Mouse (Mus musculus) forebrain, embryonic 16.5 days (tissue): ENCODE results near the gene Sugt1. TPM values are rescaled to one million over a fixed set of nuclear protein-coding genes. Genes with fewer than 3 reads are reported as not detected.

Experiments
- ATAC-seq: fragments of 200-750 bp; cut with Nextera tagmentation; 2 replicates; pipeline ENCODE4 v1.8.0; 2017; ENCODE audit warnings: mild to moderate bottlenecking, moderate library complexity
- H3K27ac ChIP-seq: fragments of 300-500 bp; sonication (generic); 2 replicates; pipeline ENCODE4 v1.5.1; 2014; ENCODE audit warnings: low read length, control low read depth
- H3K27me3 ChIP-seq: fragments of 300-500 bp; sonication (generic); replicated peaks from 2 replicates; pipeline ENCODE4 v1.6.1; 2014; ENCODE audit warnings: low read length; ENCODE audit not compliant: control insufficient read depth, insufficient read depth
- H3K36me3 ChIP-seq: fragments of 300-500 bp; sonication (generic); 2 replicates; pipeline ENCODE4 v1.6.1; 2014; ENCODE audit not compliant: control insufficient read depth, insufficient read depth
- H3K4me1 ChIP-seq: fragments of 300-500 bp; sonication (generic); replicated peaks from 2 replicates; pipeline ENCODE4 v1.6.1; 2014; ENCODE audit warnings: low read length; ENCODE audit not compliant: control insufficient read depth, insufficient read depth
- H3K4me2 ChIP-seq: fragments of 300-500 bp; sonication (generic); 2 replicates; pipeline ENCODE4 v1.6.1; 2014; ENCODE audit warnings: mild to moderate bottlenecking, low read length, control low read depth
- H3K4me3 ChIP-seq: fragments of 300-500 bp; sonication (generic); replicated peaks from 2 replicates; pipeline ENCODE4 v1.5.1; 2014; ENCODE audit warnings: mild to moderate bottlenecking, low read length, control low read depth
- H3K9ac ChIP-seq: fragments of 300-500 bp; sonication (generic); replicated peaks from 2 replicates; pipeline ENCODE4 v1.6.1; 2014; ENCODE audit warnings: low read depth, low read length, control low read depth
- H3K9me3 ChIP-seq: fragments of 300-500 bp; sonication (generic); 2 replicates; pipeline ENCODE4 v1.6.1; 2016; ENCODE audit warnings: low read length; ENCODE audit not compliant: control insufficient read depth
- WGBS: fragments of 180-500 bp; shearing (Covaris S2); extraction: QIAGEN DNeasy Blood & Tissue Kit; methylation state at CpG from one replicate; pipeline ENCODE4 v1.1.7; 2014; 5-methylcytosine and 5-hydroxymethylcytosine counted together
- polyA plus RNA-seq: library from polyadenylated mRNA; unstranded; fragments of >200 nt; fragmentation: Nextera tagmentation; extraction: Ambion mirVana; gene quantifications from 2 replicates; pipeline ENCODE4 v1.2.1, GENCODE M21; 2015

Sugt1 gene
- polyA plus RNA-seq, 1 experiment from 2014 or later, result 112 TPM

DNA sequence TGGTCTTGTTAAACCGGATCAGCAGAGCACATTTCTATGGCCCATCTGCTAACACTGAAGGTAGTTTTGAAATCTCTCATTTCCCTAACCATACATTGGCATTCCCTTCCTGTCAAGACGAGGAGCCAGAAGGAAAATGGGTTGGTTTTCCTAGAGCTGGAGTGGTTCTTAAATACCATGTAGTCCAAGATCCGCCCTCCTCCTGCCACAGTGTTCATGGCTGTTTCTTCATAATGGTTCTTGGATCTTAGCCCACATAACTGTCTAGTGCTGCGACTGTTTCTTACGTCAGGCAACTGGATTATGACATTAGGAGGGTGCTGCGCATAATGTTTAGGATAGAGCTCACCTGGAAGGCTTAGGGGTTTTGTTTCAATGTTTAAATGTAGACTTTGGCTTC lies 44.8 kb downstream of the Sugt1 start:
- H3K4me3 ChIP-seq, result no peak overlapping the region
- no peaks in the 10 kb centered on the region for H3K9me3 ChIP-seq
- no peaks in the 10 kb centered on the region for H3K27me3 ChIP-seq
- H3K27ac ChIP-seq, result no peak overlapping the region
- H3K9ac ChIP-seq, result no peak overlapping the region
- WGBS, result 79% methylated on average over 6 of the region's 6 CpGs
- H3K36me3 ChIP-seq, result peaks cover 6% of the 10 kb centered on the region; the same call in 1 of the 2 replicates
- ATAC-seq, result no peak
- no peaks in the 10 kb centered on the region for H3K4me1 ChIP-seq
- no peak overlapping the region for H3K4me2 ChIP-seq

DNA sequence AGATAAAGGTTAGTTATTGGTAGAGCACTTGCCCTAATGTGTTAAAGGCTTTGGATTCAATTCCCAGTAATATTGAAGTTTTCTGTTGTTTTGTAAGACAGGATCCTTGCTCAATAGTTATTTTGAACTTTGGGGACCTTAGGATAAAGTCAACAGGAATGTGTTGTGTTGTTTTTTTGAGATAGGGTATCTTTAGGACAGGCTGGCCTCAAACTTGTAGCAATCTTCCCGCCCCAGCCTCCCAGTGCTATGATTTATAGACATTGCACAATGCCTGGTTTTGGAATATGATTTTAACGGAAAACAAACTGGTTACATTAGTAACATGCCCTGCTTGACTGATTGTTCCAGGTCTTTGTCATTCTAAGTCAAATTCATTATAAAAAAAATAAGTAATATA lies 45.7 kb downstream of the Sugt1 start:
- H3K36me3 ChIP-seq, result peaks cover 2% of the 10 kb centered on the region; the same call in 1 of the 2 replicates
- no peak overlapping the region for H3K4me2 ChIP-seq
- no peak overlapping the region for H3K4me3 ChIP-seq
- H3K9me3 ChIP-seq, result no peaks in the 10 kb centered on the region
- H3K27ac ChIP-seq, result no peak overlapping the region
- H3K4me1 ChIP-seq, result no peaks in the 10 kb centered on the region
- no peak overlapping the region for H3K9ac ChIP-seq
- ATAC-seq, result no peak
- no peaks in the 10 kb centered on the region for H3K27me3 ChIP-seq
- 95% methylated on average over 2 of the region's 2 CpGs for WGBS

DNA sequence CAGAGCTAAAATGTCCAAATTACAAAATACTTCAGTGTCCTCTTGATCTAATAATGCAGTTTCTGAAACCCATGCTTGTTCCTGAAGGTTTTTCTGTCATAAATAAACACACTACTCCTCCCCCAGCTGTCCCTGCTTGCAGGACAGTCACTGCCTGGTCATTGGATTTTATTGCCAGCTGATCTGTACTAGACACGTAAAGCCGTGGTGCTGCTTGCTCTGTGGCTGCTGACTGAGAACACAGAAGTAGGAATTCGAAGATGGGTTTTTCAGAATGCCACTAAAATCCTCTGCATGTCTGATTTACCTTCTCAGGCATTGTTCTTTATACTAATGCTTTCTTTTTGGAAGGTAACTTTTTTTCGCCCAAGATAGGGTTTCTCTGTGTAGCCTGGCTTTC lies 49.3 kb downstream of the Sugt1 start:
- no peak for ATAC-seq
- no peaks in the 10 kb centered on the region for H3K9me3 ChIP-seq
- H3K36me3 ChIP-seq, result no peaks in the 10 kb centered on the region
- no peaks in the 10 kb centered on the region for H3K27me3 ChIP-seq
- H3K4me3 ChIP-seq, result no peak overlapping the region
- no peak overlapping the region for H3K9ac ChIP-seq
- 89% methylated on average over 4 of the region's 4 CpGs for whole genome bisulfite sequencing
- H3K4me2 ChIP-seq, result no peak overlapping the region
- H3K4me1 ChIP-seq, result no peaks in the 10 kb centered on the region
- H3K27ac ChIP-seq, result no peak overlapping the region

DNA sequence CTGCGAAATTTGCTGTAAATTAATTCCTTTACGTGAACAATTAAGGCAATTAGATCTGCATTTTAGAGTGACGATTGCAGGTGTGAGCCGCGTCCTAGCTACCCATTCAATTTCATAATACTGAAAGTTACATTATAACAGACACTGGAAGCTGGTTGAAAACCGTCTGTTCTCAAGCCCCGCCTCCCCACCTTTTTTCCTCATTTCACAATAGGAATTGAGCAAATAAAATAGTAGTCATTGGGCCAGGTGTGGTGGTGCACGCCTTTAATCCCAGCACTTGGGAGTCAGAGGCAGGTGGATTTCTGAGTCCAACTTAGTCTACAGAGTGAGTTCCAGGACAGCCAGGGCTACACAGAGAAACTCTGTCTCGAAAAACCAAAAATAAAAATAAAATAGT lies 54.6 kb downstream of the Sugt1 start:
- H3K27ac ChIP-seq, result no peak overlapping the region
- no peak overlapping the region for H3K4me2 ChIP-seq
- H3K27me3 ChIP-seq, result no peaks in the 10 kb centered on the region
- no peak overlapping the region for H3K9ac ChIP-seq
- WGBS, result 69% methylated on average over 9 of the region's 9 CpGs
- no peak overlapping the region for H3K4me3 ChIP-seq
- H3K36me3 ChIP-seq, result no peaks in the 10 kb centered on the region
- ATAC-seq, result no peak
- H3K4me1 ChIP-seq, result no peaks in the 10 kb centered on the region
- no peaks in the 10 kb centered on the region for H3K9me3 ChIP-seq

DNA sequence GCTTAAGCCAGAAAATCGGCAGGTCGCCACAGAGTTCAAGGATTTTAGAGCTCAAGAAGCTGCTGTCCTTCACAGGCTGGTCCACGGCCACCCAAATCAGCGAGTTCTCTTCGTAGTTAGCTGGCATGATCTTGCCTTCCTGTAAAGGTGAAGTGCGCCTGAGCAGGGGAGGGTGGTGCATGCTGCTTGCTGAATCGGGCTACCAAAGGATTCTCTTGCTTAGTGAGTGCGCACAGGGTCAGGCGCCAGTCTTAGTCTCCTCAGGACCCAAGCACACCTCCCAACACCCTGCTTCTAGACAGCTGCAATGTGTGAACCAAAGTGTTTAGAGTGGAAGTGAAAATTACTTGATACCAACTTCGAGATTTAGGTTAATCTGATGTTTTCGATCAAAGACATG lies 57.9 kb downstream of the Sugt1 start:
- Histone ChIP-seq H3K9me3 (no peaks in the 10 kb centered on the region), H3K4me1 (no peaks in the 10 kb centered on the region), H3K4me3 (no peak overlapping the region), H3K36me3 (no peaks in the 10 kb centered on the region), H3K27me3 (no peaks in the 10 kb centered on the region), H3K27ac (no peak overlapping the region), H3K9ac (no peak overlapping the region), H3K4me2 (no peak overlapping the region)
- ATAC-seq, result no peak
- 41% methylated on average over 11 of the region's 11 CpGs for WGBS

DNA sequence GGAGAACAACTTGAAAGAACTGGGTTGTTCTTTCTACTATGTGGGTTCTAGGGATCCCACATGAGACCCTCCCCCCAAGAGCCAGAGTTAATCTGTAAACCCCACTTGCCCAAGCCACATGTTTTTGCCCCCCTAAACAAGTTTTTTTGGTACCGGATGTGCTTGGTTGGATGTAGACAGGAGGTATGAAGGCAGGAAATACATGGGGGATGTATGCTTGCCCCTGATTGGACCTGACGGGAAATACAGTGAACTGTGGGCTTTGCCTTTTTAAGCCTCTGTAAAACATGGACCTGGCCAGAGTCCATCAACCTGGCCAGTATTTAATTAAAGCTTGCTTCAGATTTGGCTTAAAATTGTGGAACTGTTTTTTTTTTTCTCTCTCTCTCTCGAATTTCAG lies 62.2 kb downstream of the Sugt1 start:
- H3K27me3 ChIP-seq, result no peaks in the 10 kb centered on the region
- H3K4me3 ChIP-seq, result no peak overlapping the region
- ATAC-seq, result no peak
- no peak overlapping the region for H3K27ac ChIP-seq
- no peak overlapping the region for H3K4me2 ChIP-seq
- H3K36me3 ChIP-seq, result no peaks in the 10 kb centered on the region
- H3K9ac ChIP-seq, result no peak overlapping the region
- no peaks in the 10 kb centered on the region for H3K4me1 ChIP-seq
- no peaks in the 10 kb centered on the region for H3K9me3 ChIP-seq
- 77% methylated on average over 3 of the region's 3 CpGs for WGBS

DNA sequence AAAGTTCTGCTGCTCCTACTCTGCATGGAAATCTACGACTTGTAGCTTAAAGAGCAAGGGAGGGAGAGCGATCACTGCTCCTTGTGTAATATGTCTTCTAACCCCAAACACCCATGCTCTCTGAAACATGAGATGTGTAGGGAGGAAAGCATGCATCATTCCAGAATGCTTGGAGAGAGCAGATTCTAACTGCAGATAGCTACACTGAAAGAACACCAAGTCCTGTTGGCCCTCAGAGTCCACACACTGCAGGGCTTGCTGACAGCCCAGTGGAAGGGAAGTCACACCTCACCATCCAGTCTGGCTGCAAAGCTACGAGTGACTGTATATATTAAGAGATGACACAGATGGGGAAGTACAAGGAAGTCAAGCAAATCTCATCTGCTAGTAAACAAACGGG lies 65.2 kb downstream of the Sugt1 start:
- Histone ChIP-seq H3K27me3 (no peaks in the 10 kb centered on the region), H3K9me3 (no peaks in the 10 kb centered on the region), H3K9ac (no peak overlapping the region), H3K4me1 (no peaks in the 10 kb centered on the region), H3K4me2 (no peak overlapping the region), H3K27ac (no peak overlapping the region), H3K36me3 (no peaks in the 10 kb centered on the region), H3K4me3 (no peak overlapping the region)
- 81% methylated on average over 4 of the region's 4 CpGs for WGBS
- no peak for ATAC-seq

DNA sequence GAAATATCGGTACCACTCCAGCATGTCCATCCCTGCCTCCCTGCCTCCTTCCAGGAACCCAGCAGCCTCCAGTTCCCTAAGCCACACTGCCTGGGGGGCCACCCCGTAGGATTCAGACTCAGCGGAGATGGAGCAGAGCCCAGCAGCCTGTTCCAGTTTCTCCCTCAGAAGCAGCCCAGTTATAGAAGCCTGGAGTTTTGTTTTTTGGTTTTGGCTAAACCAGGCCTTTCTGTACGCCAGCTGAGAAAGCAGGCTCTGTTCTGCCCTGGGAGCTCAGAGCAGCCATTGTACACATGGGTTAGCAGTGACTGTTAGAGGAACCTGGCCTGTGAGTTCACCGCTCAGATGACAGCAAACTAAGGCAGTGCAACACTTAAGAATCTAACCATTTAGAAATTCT lies 70.8 kb downstream of the Sugt1 start:
- no peaks in the 10 kb centered on the region for H3K27me3 ChIP-seq
- no peaks in the 10 kb centered on the region for H3K9me3 ChIP-seq
- 46% methylated on average over 5 of the region's 5 CpGs for WGBS
- no peak overlapping the region for H3K4me2 ChIP-seq
- H3K9ac ChIP-seq, result no peak overlapping the region
- H3K27ac ChIP-seq, result peak overlapping the region; percentile 60
- H3K4me1 ChIP-seq, result peaks cover 23% of the 10 kb centered on the region
- no peaks in the 10 kb centered on the region for H3K36me3 ChIP-seq
- peak; percentile 76 for ATAC-seq
- H3K4me3 ChIP-seq, result no peak overlapping the region

DNA sequence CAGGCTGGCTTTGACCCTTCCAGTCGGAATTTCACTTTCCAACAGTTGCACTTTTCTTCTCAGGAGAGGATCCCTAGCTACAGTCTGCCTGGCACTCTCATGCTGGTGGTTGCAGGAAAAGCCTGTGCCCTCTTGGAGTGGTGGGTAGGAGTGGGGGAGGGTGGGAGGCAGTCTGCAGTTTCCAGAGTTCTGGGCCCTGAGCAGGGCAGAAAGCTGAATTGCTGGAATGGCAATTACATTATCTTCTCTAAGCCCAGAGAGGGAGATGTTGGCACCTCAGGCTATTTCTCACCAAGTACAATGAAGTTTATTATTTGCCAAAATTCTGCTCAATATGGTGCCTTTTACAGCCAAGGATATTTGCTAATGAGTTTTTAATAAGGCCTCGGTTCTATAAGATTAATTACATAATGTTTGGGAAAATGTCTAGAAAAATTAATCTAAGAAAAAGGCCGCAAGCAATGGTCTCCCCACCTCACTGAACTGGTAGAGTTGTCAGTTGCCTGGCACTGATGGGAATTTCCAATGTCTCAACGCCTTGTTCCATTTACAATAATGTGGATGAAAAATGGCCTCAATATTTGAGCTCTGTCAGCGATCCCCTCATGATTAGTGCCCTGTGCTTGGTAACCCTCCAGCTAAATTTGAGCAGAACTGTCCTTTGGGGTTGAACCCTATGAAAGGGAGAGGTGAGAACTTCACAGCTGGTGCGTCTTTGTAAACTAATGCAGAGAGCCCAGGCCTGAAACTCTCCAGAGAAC lies 71.4 kb downstream of the Sugt1 start:
- Histone ChIP-seq H3K27ac (peak overlapping the region; percentile 60), H3K4me3 (no peak overlapping the region), H3K4me1 (peaks cover 23% of the 10 kb centered on the region), H3K27me3 (no peaks in the 10 kb centered on the region), H3K9me3 (no peaks in the 10 kb centered on the region), H3K9ac (no peak overlapping the region), H3K36me3 (no peaks in the 10 kb centered on the region), H3K4me2 (no peak overlapping the region)
- ATAC-seq, result peak; percentile 68
- WGBS, result 63% methylated on average over 6 of the region's 6 CpGs

DNA sequence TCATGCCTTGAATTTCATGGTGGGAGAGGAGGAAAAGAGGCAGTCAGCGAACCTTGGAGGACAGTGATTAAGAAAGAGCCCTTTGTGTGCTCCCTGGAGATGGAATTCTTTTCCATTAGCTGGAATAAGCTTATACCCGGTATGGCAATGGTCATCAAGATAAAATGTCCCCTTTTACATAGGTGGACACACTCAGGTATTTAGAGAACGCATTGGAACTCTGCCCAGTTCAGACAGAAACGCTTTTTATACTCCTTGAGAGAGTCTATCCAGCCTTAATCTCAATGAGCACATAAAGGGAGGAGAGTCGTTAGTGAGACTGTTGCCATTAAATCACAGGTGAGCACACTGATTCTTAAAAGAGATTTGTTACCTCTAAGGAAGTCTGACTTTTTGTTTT lies 73.0 kb downstream of the Sugt1 start:
- Histone ChIP-seq H3K9me3 (no peaks in the 10 kb centered on the region), H3K36me3 (no peaks in the 10 kb centered on the region), H3K4me1 (peaks cover 23% of the 10 kb centered on the region), H3K4me3 (no peak overlapping the region), H3K4me2 (no peak overlapping the region), H3K9ac (no peak overlapping the region), H3K27ac (peak overlapping the region; percentile 33; the same call in 1 of the 2 replicates), H3K27me3 (no peaks in the 10 kb centered on the region)
- ATAC-seq, result no peak
- 19% methylated on average over 5 of the region's 5 CpGs for WGBS
